Mouse (Mus musculus): Measurements from ENCODE around the gene Pfkfb1. TPM values are rescaled to one million over a fixed set of nuclear protein-coding genes. Genes with fewer than 3 reads are reported as not detected.

The Pfkfb1 gene
- polyA plus RNA-seq, 1 experiment from 2014 or later = 2.5 TPM

DNA sequence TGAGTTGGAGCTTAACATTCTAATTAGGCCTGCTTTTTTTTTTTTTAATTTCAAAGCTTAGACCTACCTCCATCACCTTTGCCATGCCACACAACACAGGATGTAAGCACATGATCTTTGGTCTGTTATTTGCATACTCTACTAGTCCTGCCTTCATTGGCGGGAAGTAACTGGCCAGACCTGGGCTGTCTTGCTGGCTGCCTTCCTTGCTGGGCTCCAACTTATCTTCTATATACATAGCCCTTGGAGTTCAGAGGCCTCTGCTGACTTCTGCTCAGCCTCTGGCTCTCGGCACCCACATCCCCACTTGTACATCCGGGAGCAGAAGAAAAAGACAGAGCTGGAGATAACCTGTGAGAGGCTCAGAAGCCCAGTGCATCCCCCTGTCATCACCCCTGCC is 6.1 kb downstream of the Pfkfb1 start:
- Histone ChIP-seq H3K9me3 (ENCODE audit: low read length) (no peaks in the 10 kb centered on the region), H3K27me3 (replicated peaks; ENCODE audit: insufficient read depth, low read length) (no peaks in the 10 kb centered on the region), H3K4me1 (ENCODE audit: insufficient read depth, low read depth, low read length) (no peaks in the 10 kb centered on the region), H3K36me3 (ENCODE audit: insufficient read depth, low read length) (no peaks in the 10 kb centered on the region), H3K27ac (ENCODE audit: low read length) (no peak overlapping the region), H3K9ac (replicated peaks; ENCODE audit: low read depth) (no peak overlapping the region), H3K4me2 (replicated peaks; ENCODE audit: low read depth, low read length) (no peak overlapping the region), H3K4me3 (ENCODE audit: low read depth, low read length) (no peak overlapping the region)
- TF ChIP-seq EP300 (IDR thresholded peaks at IDR 0.05) = no peak
- DNase-seq (ENCODE audit: low spot score) (no peak), ATAC-seq (no peak)
- 86% methylated on average over 3 of the region's 3 CpGs for WGBS

DNA sequence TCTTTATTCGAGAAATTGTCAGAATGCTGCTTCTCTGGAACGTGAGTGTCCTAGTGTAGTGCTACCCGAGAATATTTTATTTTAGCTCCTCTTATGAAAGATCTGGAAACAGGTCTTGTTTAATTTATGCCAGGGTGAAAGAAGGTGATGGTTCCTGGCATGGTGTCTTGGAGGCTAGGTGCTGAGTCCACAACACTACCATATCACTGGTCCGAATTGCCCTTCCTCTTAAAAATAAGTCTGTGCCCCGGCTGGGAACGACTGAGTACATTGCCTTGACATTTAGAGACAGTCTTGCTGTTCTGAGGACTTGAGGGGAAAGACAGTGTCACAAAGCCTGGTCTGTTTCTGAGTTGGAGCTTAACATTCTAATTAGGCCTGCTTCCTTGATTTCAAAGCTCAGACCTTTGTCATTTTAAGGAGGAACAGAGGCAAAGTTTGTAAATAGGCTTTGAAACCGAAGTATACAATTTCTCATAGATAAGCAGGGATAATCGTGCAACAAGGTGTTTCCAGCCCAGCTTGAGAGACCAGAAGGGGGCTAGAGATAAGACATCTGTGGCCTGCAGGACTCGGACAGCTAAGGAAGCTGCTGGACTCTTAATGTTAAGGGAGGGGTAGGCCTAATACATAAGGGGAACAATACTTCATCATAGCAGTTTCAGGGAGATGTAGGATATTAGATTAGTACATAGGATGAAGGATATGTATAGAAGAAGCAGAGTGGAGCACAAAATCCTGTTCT is 7.2 kb downstream of the Pfkfb1 start:
- DNase-seq (ENCODE audit: low spot score) = no peak

DNA sequence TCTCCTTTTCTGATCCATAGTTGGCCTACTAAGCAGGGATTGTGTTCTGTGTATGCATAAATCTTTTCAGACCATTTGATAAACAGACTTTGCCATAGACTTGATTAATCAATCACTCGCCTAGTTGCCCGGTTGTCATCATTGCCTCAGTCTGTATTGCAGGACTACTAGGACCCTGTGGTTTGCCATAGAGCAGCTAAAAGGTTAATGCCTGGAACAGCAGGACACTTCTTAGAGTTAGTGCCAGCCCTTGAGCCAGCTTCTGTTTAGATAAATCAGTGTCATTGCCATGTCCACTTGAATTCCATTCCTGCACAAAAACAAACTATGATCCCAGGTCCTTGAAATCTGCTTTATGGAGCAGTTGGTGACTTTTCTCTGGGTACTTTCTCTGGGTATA is 10.9 kb downstream of the Pfkfb1 start:
- Histone ChIP-seq H3K36me3 (ENCODE audit: insufficient read depth, low read length) (no peaks in the 10 kb centered on the region), H3K4me3 (ENCODE audit: low read depth, low read length) (no peak overlapping the region), H3K9ac (replicated peaks; ENCODE audit: low read depth) (no peak overlapping the region), H3K4me1 (ENCODE audit: insufficient read depth, low read depth, low read length) (no peaks in the 10 kb centered on the region), H3K27ac (ENCODE audit: low read length) (no peak overlapping the region), H3K27me3 (replicated peaks; ENCODE audit: insufficient read depth, low read length) (no peaks in the 10 kb centered on the region), H3K9me3 (ENCODE audit: low read length) (no peaks in the 10 kb centered on the region), H3K4me2 (replicated peaks; ENCODE audit: low read depth, low read length) (no peak overlapping the region)
- DNase-seq (ENCODE audit: low spot score) (no peak), ATAC-seq (no peak)
- TF ChIP-seq EP300 (IDR thresholded peaks at IDR 0.05) (no peak), CTCF (IDR thresholded peaks at IDR 0.05) (no peak)
- WGBS = 83% methylated on average over 2 of the region's 2 CpGs

More for the DNA sequence above, 7.2 kb downstream of the Pfkfb1 start:
- Histone ChIP-seq H3K9ac (replicated peaks; ENCODE audit: low read depth) (no peak overlapping the region), H3K4me2 (replicated peaks; ENCODE audit: low read depth, low read length) (no peak overlapping the region), H3K9me3 (ENCODE audit: low read length) (no peaks in the 10 kb centered on the region), H3K4me3 (ENCODE audit: low read depth, low read length) (no peak overlapping the region), H3K4me1 (ENCODE audit: insufficient read depth, low read depth, low read length) (no peaks in the 10 kb centered on the region), H3K36me3 (ENCODE audit: insufficient read depth, low read length) (no peaks in the 10 kb centered on the region), H3K27ac (ENCODE audit: low read length) (no peak overlapping the region), H3K27me3 (replicated peaks; ENCODE audit: insufficient read depth, low read length) (no peaks in the 10 kb centered on the region)
- 73% methylated on average over 9 of the region's 9 CpGs for WGBS
- no peak for ATAC-seq
- TF ChIP-seq EP300 (IDR thresholded peaks at IDR 0.05) (no peak), CTCF (IDR thresholded peaks at IDR 0.05) (no peak)

DNA sequence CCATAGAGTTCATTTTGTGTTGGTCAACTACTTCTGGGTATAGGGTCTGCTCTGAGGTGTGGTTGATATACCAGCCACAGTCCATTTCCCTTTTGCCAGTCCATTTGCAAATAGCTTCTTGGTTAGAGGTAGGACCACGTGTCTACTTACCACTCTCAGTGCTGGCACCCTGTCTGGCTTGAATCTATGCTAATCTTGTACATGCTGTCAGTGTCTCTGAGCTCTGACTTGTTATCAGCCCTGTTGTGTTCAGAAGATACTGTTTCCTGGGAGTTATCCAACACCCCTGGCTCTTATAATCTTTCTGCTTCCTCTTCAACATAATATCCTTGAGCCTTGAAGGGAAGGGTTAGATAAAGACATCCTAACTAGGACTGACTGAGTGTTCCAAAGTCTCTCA is 48.4 kb downstream of the Pfkfb1 start:
- Histone ChIP-seq H3K4me2 (replicated peaks; ENCODE audit: low read depth, low read length) (no peak overlapping the region), H3K9ac (replicated peaks; ENCODE audit: low read depth) (no peak overlapping the region), H3K27ac (ENCODE audit: low read length) (no peak overlapping the region), H3K27me3 (replicated peaks; ENCODE audit: insufficient read depth, low read length) (no peaks in the 10 kb centered on the region), H3K9me3 (ENCODE audit: low read length) (no peaks in the 10 kb centered on the region), H3K4me3 (ENCODE audit: low read depth, low read length) (no peak overlapping the region), H3K4me1 (ENCODE audit: insufficient read depth, low read depth, low read length) (no peaks in the 10 kb centered on the region), H3K36me3 (ENCODE audit: insufficient read depth, low read length) (no peaks in the 10 kb centered on the region)
- DNase-seq (ENCODE audit: low spot score) = no peak
- no peak for TF ChIP-seq CTCF (IDR thresholded peaks at IDR 0.05)
- no peak for ATAC-seq
- WGBS = 60% methylated on average over 1 of the region's 1 CpGs

DNA sequence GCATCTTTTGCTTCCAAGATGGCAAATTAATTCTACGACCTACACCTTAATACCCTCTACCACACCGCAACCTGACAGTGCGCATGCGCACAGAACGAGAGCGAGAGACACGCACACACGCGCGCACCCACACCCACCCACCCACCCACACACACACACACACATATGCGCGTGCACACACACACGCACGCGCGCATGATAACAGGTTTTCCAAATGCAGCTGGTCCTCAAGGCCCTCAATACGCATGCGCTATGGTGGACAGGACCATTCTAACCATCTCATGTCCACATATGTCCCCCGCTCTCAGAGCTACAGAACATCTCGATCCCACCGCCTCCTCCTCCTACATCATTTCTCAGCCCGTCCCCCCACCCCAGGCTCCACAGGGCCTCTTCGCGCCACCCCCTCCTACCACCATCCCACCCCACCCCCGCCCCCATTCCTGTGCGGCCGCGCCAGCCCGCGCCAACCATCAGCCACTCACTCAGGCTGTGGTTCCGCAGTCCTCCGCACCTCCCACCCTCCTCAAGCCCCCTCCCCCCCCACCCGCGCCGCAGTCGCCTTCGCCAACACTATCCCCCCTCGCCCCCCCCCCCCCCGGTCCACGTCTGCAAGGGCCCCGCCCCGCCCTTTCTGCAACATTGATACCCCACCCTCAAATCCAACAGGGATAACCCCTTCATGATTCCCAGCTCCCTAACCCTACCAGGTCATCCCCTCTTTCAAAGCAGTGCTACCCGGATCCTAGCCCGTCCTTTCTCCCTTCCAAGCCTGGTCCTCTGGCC is 68.3 kb downstream of the Pfkfb1 start:
- Histone ChIP-seq H3K27me3 (replicated peaks; ENCODE audit: insufficient read depth, low read length) (no peaks in the 10 kb centered on the region), H3K9ac (replicated peaks; ENCODE audit: low read depth) (no peak overlapping the region), H3K4me3 (ENCODE audit: low read depth, low read length) (peak overlapping the region; percentile 30), H3K36me3 (ENCODE audit: insufficient read depth, low read length) (no peaks in the 10 kb centered on the region), H3K27ac (ENCODE audit: low read length) (no peak overlapping the region), H3K4me1 (ENCODE audit: insufficient read depth, low read depth, low read length) (no peaks in the 10 kb centered on the region), H3K9me3 (ENCODE audit: low read length) (no peaks in the 10 kb centered on the region), H3K4me2 (replicated peaks; ENCODE audit: low read depth, low read length) (peak overlapping the region; percentile 58)
- ATAC-seq = peak; percentile 12; the same call in 1 of the 2 replicates
- DNase-seq (ENCODE audit: low spot score) = no peak
- no peak for TF ChIP-seq EP300 (IDR thresholded peaks at IDR 0.05)
- no peak for TF ChIP-seq CTCF (IDR thresholded peaks at IDR 0.05)
- WGBS = 31% methylated on average over 21 of the region's 44 CpGs

DNA sequence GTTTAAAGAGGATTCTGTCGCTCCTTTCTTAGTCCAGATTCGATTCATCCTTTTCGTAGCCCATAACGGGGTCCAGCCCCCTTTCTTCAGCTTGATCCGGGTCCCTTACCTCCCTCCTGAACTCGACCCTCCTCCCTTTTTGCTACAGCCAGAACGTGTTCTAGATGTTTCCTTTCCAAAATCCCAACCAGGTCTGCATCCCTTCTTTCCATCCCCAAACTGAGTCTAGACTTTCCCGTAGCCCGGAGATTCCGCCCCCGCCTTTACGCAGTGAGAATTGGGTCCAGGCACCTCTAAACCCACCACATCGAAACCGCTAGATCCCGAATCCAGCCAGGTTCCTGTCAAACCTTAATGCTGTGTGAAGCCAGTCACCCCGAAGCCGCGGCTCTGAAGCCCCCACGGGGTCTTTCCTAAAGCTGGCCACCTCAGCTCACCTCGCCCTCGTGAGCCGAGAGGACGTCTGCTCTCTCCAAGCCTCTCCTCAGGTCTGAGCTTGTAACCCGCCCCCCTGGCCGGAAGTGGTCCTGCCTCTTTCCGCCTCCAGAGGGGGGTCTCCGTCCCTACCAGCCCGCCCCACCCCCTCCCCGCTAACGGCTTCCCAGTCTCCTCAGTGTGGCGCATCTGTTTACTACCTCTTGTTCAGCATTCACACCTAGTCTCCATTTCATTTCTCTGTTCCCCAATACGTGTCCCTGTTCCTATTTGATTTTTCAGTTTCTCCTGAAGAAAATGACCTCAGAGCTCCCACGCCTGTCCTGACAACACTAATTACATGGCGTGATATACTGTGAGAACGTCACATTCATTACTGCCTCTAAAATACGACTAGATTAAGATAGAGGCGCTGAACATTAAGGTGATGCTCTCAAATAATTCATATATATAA is 69.1 kb downstream of the Pfkfb1 start, which contains the start of gene Tro:
TSS of gene Tro (minus strand) at position 676 of the 889 bp plus-strand sequence.
- Histone ChIP-seq H3K27ac (ENCODE audit: low read length) (no peak within 1 kb of the TSS), H3K9me3 (ENCODE audit: low read length) (no peaks in the 10 kb centered on the region), H3K9ac (replicated peaks; ENCODE audit: low read depth) (no peak within 1 kb of the TSS), H3K4me1 (ENCODE audit: insufficient read depth, low read depth, low read length) (no peaks in the 10 kb centered on the region), H3K4me3 (ENCODE audit: low read depth, low read length) (peak within 1 kb of the TSS; percentile 30), H3K4me2 (replicated peaks; ENCODE audit: low read depth, low read length) (peak within 1 kb of the TSS; percentile 58), H3K27me3 (replicated peaks; ENCODE audit: insufficient read depth, low read length) (no peaks in the 10 kb centered on the region), H3K36me3 (ENCODE audit: insufficient read depth, low read length) (no peaks in the 10 kb centered on the region)
- TF ChIP-seq EP300 (IDR thresholded peaks at IDR 0.05) (no peak), CTCF (IDR thresholded peaks at IDR 0.05) (0 out of 2 replicates have a peak, but pooled peaks have one; percentile 8)
- no peak for ATAC-seq
- peak; percentile 12 for DNase-seq (ENCODE audit: low spot score)
- WGBS = 15% methylated on average over 35 of the region's 37 CpGs
